Mouse (Mus musculus) liver, embryonic 14.5 days (tissue): Measurements from ENCODE around the gene Sesn2. TPM values are rescaled to one million over a fixed set of nuclear protein-coding genes. Genes with fewer than 3 reads are reported as not detected.

ENCODE experiments used
- ATAC-seq: fragments of 200-750 bp; cut with Nextera tagmentation; 2 replicates; pipeline ENCODE4 v1.8.0; 2017; ENCODE audit warnings: moderate number of reproducible peaks, mild to moderate bottlenecking, moderate library complexity; ENCODE audit not compliant: insufficient read depth
- DNase-seq, 3 experiments: peaks; one replicate each; pipeline ENCODE4 v3.0.0-alpha.2; 2012 to 2013; ENCODE audit warnings: low read depth in 3 of 3, low spot score in 3 of 3
- H3K27ac ChIP-seq: fragments of 300-500 bp; sonication (generic); 2 replicates; pipeline ENCODE4 v1.5.1; 2014; ENCODE audit warnings: moderate library complexity, mild to moderate bottlenecking, control low read depth, inconsistent platforms
- H3K27me3 ChIP-seq: fragments of 300-500 bp; sonication (generic); 2 replicates; pipeline ENCODE4 v1.6.1; 2014; ENCODE audit warnings: mild to moderate bottlenecking, low read length, moderate library complexity; ENCODE audit not compliant: control insufficient read depth, insufficient read depth
- H3K36me3 ChIP-seq: fragments of 300-500 bp; sonication (generic); replicated peaks from 2 replicates; pipeline ENCODE4 v1.6.1; 2014; ENCODE audit warnings: low read depth; ENCODE audit not compliant: control insufficient read depth, insufficient read depth
- H3K4me1 ChIP-seq, 2 experiments: fragments of 200-500 bp in 1 of 2; fragments of 300-500 bp in 1 of 2; sonication (generic) in 1 of 2; replicated peaks; 2 replicates each; pipeline ENCODE4 v1.6.1; 2012 to 2014; ENCODE audit warnings: antibody characterized with exemption in 1 of 2, inconsistent platforms in 1 of 2, low read length in 1 of 2; ENCODE audit not compliant: control insufficient read depth in 2 of 2, insufficient read depth in 2 of 2
- H3K4me2 ChIP-seq: fragments of 300-500 bp; sonication (generic); 2 replicates; pipeline ENCODE4 v1.6.1; 2014; ENCODE audit warnings: low read depth, mild to moderate bottlenecking, control low read depth, moderate library complexity
- H3K4me3 ChIP-seq, 2 experiments: fragments of 200-500 bp in 1 of 2; fragments of 300-500 bp in 1 of 2; sonication (generic) in 1 of 2; 2 replicates each; pipeline ENCODE4 v1.5.1; 2012 to 2014; ENCODE audit warnings: low read depth in 2 of 2, low read length in 2 of 2, mild to moderate bottlenecking in 2 of 2, control low read depth in 1 of 2, inconsistent platforms in 1 of 2, moderate library complexity in 1 of 2; ENCODE audit not compliant: insufficient read depth in 1 of 2
- H3K9ac ChIP-seq: fragments of 300-500 bp; sonication (generic); replicated peaks from 2 replicates; pipeline ENCODE4 v1.6.1; 2014; ENCODE audit warnings: mild to moderate bottlenecking, control low read depth, moderate library complexity
- H3K9me3 ChIP-seq: fragments of 300-500 bp; sonication (generic); 2 replicates; pipeline ENCODE4 v1.6.1; 2016; ENCODE audit warnings: low read length, mixed read lengths; ENCODE audit not compliant: control insufficient read depth
- CTCF ChIP-seq: IDR thresholded peaks from 2 replicates; pipeline ENCODE4 v1.5.1; 2016; ENCODE audit warnings: antibody characterized with exemption, low read depth, control low read depth
- EP300 ChIP-seq: IDR thresholded peaks from 2 replicates; pipeline ENCODE4 v1.6.1; 2016; ENCODE audit warnings: antibody characterized with exemption, low read depth
- WGBS: fragments of 180-500 bp; shearing (Covaris S2); extraction: QIAGEN DNeasy Blood & Tissue Kit; methylation state at CpG from one replicate; pipeline ENCODE4 v1.1.7; 2014; ENCODE audit not compliant: insufficient replicate concordance; 5-methylcytosine and 5-hydroxymethylcytosine counted together
- polyA plus RNA-seq, 2 experiments: library from polyadenylated mRNA; depleted of rRNA in 1 of 2; stranded (reverse) in 1 of 2; unstranded in 1 of 2; fragments of >200 nt; fragmentation: Nextera tagmentation in 1 of 2; extraction: Ambion mirVana in 1 of 2; gene quantifications; 2 replicates each; pipeline versions ENCODE4 v1.2.1 to v1.2.3; 2012 to 2014

The Sesn2 gene
- polyA plus RNA-seq, 2 experiments, result 3.3 to 3.4 TPM

DNA sequence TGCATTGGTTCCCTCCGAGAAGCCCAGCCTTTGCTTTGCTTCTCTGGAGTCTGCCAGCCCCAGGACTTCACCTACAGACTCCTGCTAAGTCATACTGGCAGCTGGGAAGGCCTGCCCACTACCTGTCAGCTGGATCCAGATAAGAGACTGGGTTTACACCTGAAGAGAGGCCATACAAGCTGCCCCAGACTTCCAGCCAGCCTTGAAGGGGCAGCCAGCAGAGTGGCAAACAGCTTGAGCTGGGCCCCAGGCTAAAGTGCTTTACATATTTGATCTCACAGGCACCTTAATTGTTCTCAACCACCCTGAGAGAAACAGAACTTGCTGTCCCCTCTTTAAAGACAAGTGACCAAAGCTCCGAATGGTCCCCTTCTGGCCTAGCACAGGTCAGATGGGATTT, 3.1 kb downstream of the Sesn2 start:
- Histone ChIP-seq H3K4me3 (no peak overlapping the region), H3K4me1 (peaks cover 43 to 59% of the 10 kb centered on the region in 2 experiments), H3K36me3 (no peaks in the 10 kb centered on the region), H3K4me2 (peak overlapping the region; percentile 21; the same call in 1 of the 2 replicates), H3K9ac (0 out of 2 replicates have a peak overlapping the region, but pooled peaks have one; percentile 8), H3K9me3 (no peaks in the 10 kb centered on the region), H3K27me3 (no peaks in the 10 kb centered on the region), H3K27ac (no peak overlapping the region)
- WGBS, result 58% methylated on average over 2 of the region's 2 CpGs
- TF ChIP-seq EP300 (no peak), CTCF (no peak)
- ATAC-seq (no peak), DNase-seq (no peak)

DNA sequence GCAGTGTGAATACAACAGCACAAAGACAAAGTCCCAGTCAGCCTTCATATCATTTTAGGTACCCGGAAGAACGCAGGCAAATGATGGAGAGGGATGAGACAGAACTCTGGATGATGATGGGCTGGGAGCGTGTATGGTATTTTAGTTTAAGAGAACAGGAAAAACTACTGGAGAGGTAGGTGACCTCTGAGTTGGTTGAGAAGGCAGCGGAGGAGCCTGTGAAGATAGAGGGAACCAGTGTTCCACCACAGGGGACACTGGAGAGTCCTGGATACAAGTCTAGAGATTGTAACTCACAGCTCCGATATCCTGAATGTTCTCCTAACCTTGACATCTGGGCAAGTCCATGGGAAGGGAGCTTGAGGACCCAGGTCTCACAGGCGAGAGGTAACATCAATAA, 4.1 kb downstream of the Sesn2 start:
- H3K27ac ChIP-seq, result no peak overlapping the region
- no peak for DNase-seq
- no peak overlapping the region for H3K4me2 ChIP-seq
- H3K36me3 ChIP-seq, result no peaks in the 10 kb centered on the region
- H3K9ac ChIP-seq, result no peak overlapping the region
- H3K4me1 ChIP-seq, result peaks cover 35 to 51% of the 10 kb centered on the region in 2 experiments
- WGBS, result 74% methylated on average over 6 of the region's 6 CpGs
- no peaks in the 10 kb centered on the region for H3K9me3 ChIP-seq
- TF ChIP-seq CTCF, result no peak
- TF ChIP-seq EP300, result no peak
- no peak overlapping the region for H3K4me3 ChIP-seq
- ATAC-seq, result no peak
- H3K27me3 ChIP-seq, result no peaks in the 10 kb centered on the region

DNA sequence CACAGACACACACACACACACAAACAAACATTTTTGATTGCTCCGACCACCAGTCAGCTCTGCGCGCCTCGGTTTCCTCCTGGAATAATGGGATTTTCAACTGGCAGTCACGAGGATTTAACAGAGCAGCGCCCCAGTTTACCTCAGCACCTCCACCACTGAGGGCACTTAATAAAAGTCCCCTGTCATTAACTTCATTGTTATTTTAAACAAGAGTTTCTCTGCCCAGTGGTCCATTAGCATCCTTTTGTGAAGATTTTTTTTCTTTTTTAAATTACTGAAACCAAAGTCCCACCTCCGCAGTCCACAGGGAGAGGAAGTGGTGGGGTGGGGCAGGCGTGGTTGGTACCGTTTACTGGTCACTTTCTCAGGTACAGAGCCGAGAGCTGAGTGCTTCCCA, 4.5 kb downstream of the Sesn2 start:
- 53% methylated on average over 10 of the region's 10 CpGs for WGBS
- ATAC-seq (no peak), DNase-seq (no peak)
- no peak for TF ChIP-seq EP300
- no peak for TF ChIP-seq CTCF
- Histone ChIP-seq H3K9ac (no peak overlapping the region), H3K4me1 (peaks cover 30 to 47% of the 10 kb centered on the region in 2 experiments), H3K36me3 (no peaks in the 10 kb centered on the region), H3K9me3 (no peaks in the 10 kb centered on the region), H3K4me2 (peak overlapping the region; percentile 38; the same call in 1 of the 2 replicates), H3K27ac (no peak overlapping the region), H3K4me3 (no peak overlapping the region), H3K27me3 (no peaks in the 10 kb centered on the region)

DNA sequence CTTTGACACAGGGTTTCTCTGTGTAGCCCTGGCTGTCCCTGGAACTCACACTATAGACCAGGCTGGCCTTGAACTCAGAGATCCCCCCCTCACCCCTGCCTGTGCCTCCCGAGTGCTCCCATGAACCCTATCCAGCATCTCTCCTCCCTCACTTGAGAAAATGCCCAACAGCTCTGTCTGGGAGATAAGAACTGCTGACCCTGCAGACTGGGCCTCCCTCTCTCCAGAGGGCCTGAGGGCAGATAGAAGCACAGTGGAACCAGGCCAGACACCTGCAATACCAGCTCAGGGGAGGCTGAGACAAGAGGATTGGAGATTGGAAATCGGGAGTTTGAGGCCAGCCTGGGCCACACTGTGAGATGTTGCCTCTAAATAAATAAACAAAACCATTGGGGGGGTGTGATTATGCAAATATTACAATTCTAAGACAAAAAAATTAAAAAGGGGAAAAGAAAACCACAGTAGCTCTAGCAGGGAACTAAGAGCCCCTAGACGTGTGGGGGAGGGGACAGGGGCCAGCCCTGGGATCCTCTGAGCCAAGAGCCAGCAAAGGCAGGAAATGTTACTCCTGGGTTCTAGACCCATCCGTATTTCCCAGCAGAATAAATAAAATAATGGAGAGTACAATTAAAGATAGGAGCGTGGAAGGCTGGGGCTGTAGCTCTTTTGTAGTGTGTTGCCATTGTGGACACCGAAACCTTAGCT, 5.1 kb downstream of the Sesn2 start:
- Histone ChIP-seq H3K4me2 (peak overlapping the region; percentile 38), H3K27me3 (no peaks in the 10 kb centered on the region), H3K27ac (peak overlapping the region; percentile 48), H3K9me3 (no peaks in the 10 kb centered on the region), H3K4me1 (peaks cover 27 to 44% of the 10 kb centered on the region in 2 experiments), H3K4me3 (no peak overlapping the region), H3K9ac (peak overlapping the region; percentile 20), H3K36me3 (no peaks in the 10 kb centered on the region)
- 37% methylated on average over 6 of the region's 6 CpGs for WGBS
- TF ChIP-seq CTCF (no peak), EP300 (peak; percentile 18; the same call in 1 of the 2 replicates)
- DNase-seq, result no peak
- ATAC-seq, result peak; percentile 29; the same call in 1 of the 2 replicates

DNA sequence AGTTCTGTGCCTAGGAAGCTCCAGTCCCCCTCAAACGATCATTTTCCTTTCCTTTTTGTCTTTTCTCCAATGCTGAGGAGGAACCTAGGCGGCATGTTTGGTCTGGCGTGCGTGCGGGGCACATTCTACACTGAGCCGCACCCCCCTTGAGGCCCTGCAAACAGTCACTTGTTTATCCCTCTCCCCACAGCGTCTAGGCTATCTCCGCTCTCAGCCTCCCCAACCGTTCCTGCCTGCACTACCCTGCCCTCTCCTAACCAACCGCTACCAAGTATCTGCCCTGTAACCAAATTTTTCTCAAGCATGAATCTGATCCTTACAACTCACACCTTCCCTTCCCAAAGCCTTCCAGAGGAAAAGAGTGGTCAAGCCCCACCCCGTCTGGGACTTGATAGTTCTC, 7.0 kb downstream of the Sesn2 start:
- Histone ChIP-seq H3K27ac (peak overlapping the region; percentile 3; the same call in 1 of the 2 replicates), H3K9me3 (no peaks in the 10 kb centered on the region), H3K4me2 (peak overlapping the region; percentile 38), H3K9ac (no peak overlapping the region), H3K4me1 (peaks cover 27 to 37% of the 10 kb centered on the region in 2 experiments), H3K27me3 (no peaks in the 10 kb centered on the region), H3K4me3 (no peak overlapping the region), H3K36me3 (no peaks in the 10 kb centered on the region; the same call in 1 of the 2 replicates)
- ATAC-seq (peak; percentile 82), DNase-seq (no peak)
- WGBS, result 24% methylated on average over 11 of the region's 11 CpGs
- TF ChIP-seq CTCF, result no peak
- TF ChIP-seq EP300, result peak; percentile 81
